Mouse (Mus musculus) cerebellum, adult 8-10 months (tissue): ENCODE measurements at regions not wholly inside any gene's neighbourhood (a gene's known extent, or its start where the extent isn't known, plus 50 kb on each side); places are given as distances from the start of the nearest gene placed in this dataset.

Source experiments
- DNase-seq: peaks from one replicate; pipeline ENCODE4 v3.0.0; 2022

DNA sequence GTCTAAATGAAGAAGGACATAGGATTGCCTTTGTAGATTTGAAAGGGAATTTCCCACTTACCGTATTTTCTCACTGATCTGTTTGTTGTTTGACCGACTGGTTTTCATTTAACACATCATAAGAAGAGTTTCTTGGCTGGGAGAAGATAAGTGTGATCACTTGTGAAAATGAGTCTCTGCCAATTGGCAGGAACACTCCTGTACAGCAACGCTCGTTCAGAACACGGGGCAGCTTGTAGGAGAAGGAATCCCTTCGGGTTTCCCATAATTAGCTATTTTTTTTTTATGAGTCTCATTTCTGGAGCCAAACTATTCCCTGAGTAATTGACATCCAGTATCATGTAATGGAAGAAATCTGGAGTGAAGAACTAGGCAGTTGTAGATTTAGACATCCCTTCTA is 61.8 kb upstream of the Dkk2 start:
- no peak for DNase-seq

DNA sequence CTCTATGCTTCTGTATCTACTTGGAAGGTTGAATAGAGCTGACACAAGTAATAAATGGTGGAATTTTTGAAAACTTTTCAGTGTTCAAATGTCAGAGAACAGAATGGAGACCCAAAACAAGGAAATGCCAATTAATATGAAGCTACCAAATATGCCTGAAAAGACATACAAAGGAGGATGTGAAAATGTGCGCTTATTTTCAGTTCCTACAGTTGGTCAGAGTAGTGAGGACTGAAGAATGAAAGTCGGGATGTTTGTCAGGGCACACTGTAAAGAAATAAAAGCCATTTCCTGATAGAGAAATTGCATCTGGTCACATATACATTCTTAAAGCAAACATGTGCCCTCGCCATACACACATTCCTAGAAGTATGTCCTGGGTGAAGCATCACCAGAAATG is 56.0 kb upstream of the Dkk2 start:
- no peak for DNase-seq

DNA sequence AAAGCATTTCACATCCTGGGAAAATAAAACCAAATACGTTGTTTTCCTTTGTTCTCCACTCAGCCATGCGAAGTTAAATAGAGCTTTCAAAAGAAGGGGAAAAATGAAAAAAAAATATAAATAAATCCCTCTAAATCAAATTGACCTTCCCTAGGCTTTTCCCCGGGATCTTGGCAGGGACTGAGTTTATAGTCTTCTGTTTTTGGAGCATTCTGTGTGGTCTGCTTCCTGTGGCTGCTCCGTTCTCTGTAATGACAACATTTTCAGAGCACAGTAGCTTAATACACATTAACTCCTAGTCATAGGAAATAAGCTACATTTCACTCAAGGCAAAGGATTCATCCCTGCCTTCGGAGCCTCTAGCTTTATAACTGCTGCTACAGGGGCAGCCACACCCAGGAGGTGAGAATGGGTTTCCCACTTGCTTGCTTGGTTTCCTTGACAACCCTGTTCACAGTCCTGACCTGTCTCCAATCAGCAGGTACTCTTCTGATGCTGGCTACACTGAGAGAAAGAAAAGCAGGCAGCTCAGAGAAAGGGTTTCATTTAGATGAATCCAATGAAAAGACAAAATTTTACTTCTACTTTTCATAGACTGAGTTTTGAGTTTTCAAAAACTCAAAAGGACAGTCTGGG is 51.9 kb upstream of the Dkk2 start:
- no peak for DNase-seq

DNA sequence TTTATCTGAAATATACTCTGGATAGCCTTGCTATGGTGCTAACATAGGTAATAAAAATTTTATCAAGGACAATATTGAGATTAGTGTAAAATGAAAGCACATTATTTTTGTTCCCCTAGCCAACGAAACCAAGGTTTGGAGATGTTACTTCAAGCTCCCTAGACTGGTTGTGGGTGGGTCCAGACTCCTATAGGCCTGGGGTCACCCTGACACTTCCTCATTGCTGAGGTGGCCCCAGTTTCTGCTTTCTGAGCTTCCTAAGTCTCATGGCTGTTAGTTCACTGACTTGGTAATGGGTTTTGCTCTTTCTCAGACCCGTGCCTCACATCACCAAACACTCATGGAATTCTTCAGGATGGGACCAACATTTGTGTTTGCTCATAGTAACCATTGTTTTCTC is 49.9 kb upstream of the Dkk2 start:
- DNase-seq = no peak
